Comparison of ENCODE assay signal across 19 mouse cellular contexts in genomic region chr1:166167405-166167804, GRCm38 (mm10). TPM values are rescaled to one million over a fixed set of nuclear protein-coding genes. Genes with fewer than 3 reads are reported as not detected.
DNase-seq lines count a peak whose midpoint lies in the region; ATAC-seq and TF ChIP-seq lines count a peak whose summit lies in the region.
"Had no signal": no experiment of that assay in that cellular context is flagged by ENCODE, and none has a peak within 500 bp of the region (broad histone marks: within the 10 kb centered on the region; RNA-seq: fewer than 3 reads in every experiment).

No protein-coding gene starts in this region.

- H3K4me3 ChIP-seq in liver, embryonic 12.5 days, result no peak overlapping the region
- no peak overlapping the region for H3K4me3 ChIP-seq in liver, postnatal 0 days (ENCODE audit: low read depth, low read length)
- no peak overlapping the region for H3K4me3 ChIP-seq in neural tube, embryonic 14.5 days (ENCODE audit: low read depth, low read length)
- no peak overlapping the region for H3K4me3 ChIP-seq in neural tube, embryonic 15.5 days (replicated peaks)
- H3K4me3 ChIP-seq: embryonic facial prominence, embryonic 13.5 days; forebrain, embryonic 13.5 days; gastrocnemius, adult 2 months; heart, embryonic 13.5 days; hindbrain, embryonic 12.5 days had no signal

- H3K27ac ChIP-seq in liver, embryonic 12.5 days, result no peak overlapping the region
- H3K27ac ChIP-seq in liver, postnatal 0 days (ENCODE audit: low read depth), result no peak overlapping the region
- no peak overlapping the region for H3K27ac ChIP-seq in neural tube, embryonic 14.5 days (ENCODE audit: low read depth, low read length)
- no peak overlapping the region for H3K27ac ChIP-seq in neural tube, embryonic 15.5 days (replicated peaks)
- H3K27ac ChIP-seq: embryonic facial prominence, embryonic 13.5 days; forebrain, embryonic 13.5 days; gastrocnemius, adult 2 months; heart, embryonic 13.5 days; hindbrain, embryonic 12.5 days had no signal

- no peaks in the 10 kb centered on the region for H3K9me3 ChIP-seq in liver, embryonic 12.5 days (replicated peaks)
- no peaks in the 10 kb centered on the region for H3K9me3 ChIP-seq in liver, postnatal 0 days (ENCODE audit: low read length)
- no peaks in the 10 kb centered on the region for H3K9me3 ChIP-seq in neural tube, embryonic 14.5 days (ENCODE audit: control insufficient read depth, low read length)
- no peaks in the 10 kb centered on the region for H3K9me3 ChIP-seq in neural tube, embryonic 15.5 days (replicated peaks)
- H3K9me3 ChIP-seq: embryonic facial prominence, embryonic 13.5 days; forebrain, embryonic 13.5 days; heart, embryonic 13.5 days; hindbrain, embryonic 12.5 days had no signal

- H3K36me3 ChIP-seq in liver, embryonic 12.5 days, result no peaks in the 10 kb centered on the region
- no peaks in the 10 kb centered on the region for H3K36me3 ChIP-seq in liver, postnatal 0 days (replicated peaks; ENCODE audit: insufficient read depth, low read length)
- no peaks in the 10 kb centered on the region for H3K36me3 ChIP-seq in neural tube, embryonic 14.5 days (ENCODE audit: control insufficient read depth, insufficient read depth, low read length)
- no peaks in the 10 kb centered on the region for H3K36me3 ChIP-seq in neural tube, embryonic 15.5 days
- H3K36me3 ChIP-seq: embryonic facial prominence, embryonic 13.5 days; heart, embryonic 13.5 days; hindbrain, embryonic 12.5 days had no signal

- no peak overlapping the region for H3K4me2 ChIP-seq in liver, embryonic 12.5 days
- no peak overlapping the region for H3K4me2 ChIP-seq in liver, postnatal 0 days (ENCODE audit: low read depth, low read length)
- H3K4me2 ChIP-seq in neural tube, embryonic 14.5 days (ENCODE audit: low read depth, low read length), result no peak overlapping the region
- H3K4me2 ChIP-seq in neural tube, embryonic 15.5 days, result no peak overlapping the region
- H3K4me2 ChIP-seq: embryonic facial prominence, embryonic 13.5 days; forebrain, embryonic 13.5 days; heart, embryonic 13.5 days; hindbrain, embryonic 12.5 days had no signal

- TF ChIP-seq CTCF in liver, postnatal 0 days (IDR thresholded peaks at IDR 0.05; ENCODE audit: low read depth), result no peak

- ATAC-seq in liver, embryonic 12.5 days, result peak; percentile 24; the same call in 1 of the 2 replicates
- no peak for ATAC-seq in liver, postnatal 0 days
- 0 out of 2 replicates have a peak, but pooled peaks have one; percentile 9 for ATAC-seq in neural tube, embryonic 14.5 days (ENCODE audit: low read depth)
- ATAC-seq in neural tube, embryonic 15.5 days (ENCODE audit: low FRiP score), result no peak
- peak; percentile 81 for ATAC-seq in megakaryocyte progenitor cell, adult 5-6 weeks (replicated peaks; ENCODE audit: poor library complexity)
- ATAC-seq: forebrain, embryonic 13.5 days had no signal

- no peaks in the 10 kb centered on the region for H3K4me1 ChIP-seq in liver, embryonic 12.5 days
- H3K4me1 ChIP-seq in liver, postnatal 0 days (ENCODE audit: insufficient read depth), result no peaks in the 10 kb centered on the region
- H3K4me1 ChIP-seq in neural tube, embryonic 14.5 days (ENCODE audit: control insufficient read depth, insufficient read depth, low read length), result no peaks in the 10 kb centered on the region
- no peaks in the 10 kb centered on the region for H3K4me1 ChIP-seq in neural tube, embryonic 15.5 days
- H3K4me1 ChIP-seq: embryonic facial prominence, embryonic 13.5 days; forebrain, embryonic 13.5 days; heart, embryonic 13.5 days had no signal

- H3K27me3 ChIP-seq in liver, embryonic 12.5 days (replicated peaks), result 0 out of 2 replicates have a peak, but pooled peaks cover 8% of the 10 kb centered on the region
- H3K27me3 ChIP-seq in liver, postnatal 0 days (ENCODE audit: insufficient read depth, low read length), result no peaks in the 10 kb centered on the region
- H3K27me3 ChIP-seq in neural tube, embryonic 14.5 days (ENCODE audit: control insufficient read depth, insufficient read depth, low read length), result no peaks in the 10 kb centered on the region
- H3K27me3 ChIP-seq in neural tube, embryonic 15.5 days (replicated peaks), result no peaks in the 10 kb centered on the region
- H3K27me3 ChIP-seq: forebrain, embryonic 13.5 days had no signal

- no peak for TF ChIP-seq EP300 in liver, postnatal 0 days (IDR thresholded peaks at IDR 0.05; ENCODE audit: low read depth)

- WGBS in liver, embryonic 12.5 days (ENCODE audit: insufficient replicate concordance), result 66% methylated on average over 4 of the region's 4 CpGs
- WGBS in liver, postnatal 0 days (ENCODE audit: insufficient replicate concordance), result 80% methylated on average over 4 of the region's 4 CpGs
- 64% methylated on average over 4 of the region's 4 CpGs for WGBS in neural tube, embryonic 14.5 days
- 48% methylated on average over 4 of the region's 4 CpGs for WGBS in neural tube, embryonic 15.5 days

- no peak for DNase-seq in liver, postnatal 0 days
- DNase-seq in adipocyte (ENCODE audit: low spot score), result no peak
- DNase-seq: adrenal gland, postnatal 14 days; cerebellum, adult 18-20 months; cerebellum, adult 9-11 months; cerebellum, postnatal 36 days; gastrocnemius, adult 2 months; gastrocnemius, postnatal 25 days; heart, postnatal 4 days had no signal

- H3K9ac ChIP-seq in liver, embryonic 12.5 days, result no peak overlapping the region
- no peak overlapping the region for H3K9ac ChIP-seq in liver, postnatal 0 days (replicated peaks)
- no peak overlapping the region for H3K9ac ChIP-seq in neural tube, embryonic 14.5 days (replicated peaks; ENCODE audit: low read depth, low read length)
- no peak overlapping the region for H3K9ac ChIP-seq in neural tube, embryonic 15.5 days (replicated peaks)
- H3K9ac ChIP-seq: embryonic facial prominence, embryonic 13.5 days; forebrain, embryonic 13.5 days; heart, embryonic 13.5 days; hindbrain, embryonic 12.5 days had no signal

RNA-seq across cellular contexts. Expression of gene Gpa33, which starts 37.4 kb away (rescaled TPM):
- polyA plus RNA-seq in liver, embryonic 12.5 days (2016; fragmentation: Nextera tagmentation; extraction: Ambion mirVana), result 0.08 TPM in 1 of 2 replicates, not detected in the other
- not detected in 2 replicates for polyA plus RNA-seq in liver, postnatal 0 days (2015; fragmentation: Nextera tagmentation; extraction: Ambion mirVana)
- polyA plus RNA-seq in neural tube, embryonic 14.5 days (2014; fragmentation: Nextera tagmentation; extraction: Ambion mirVana), result not detected in 2 replicates
- 5.2 TPM in 1 of 2 replicates, not detected in the other for polyA plus RNA-seq in neural tube, embryonic 15.5 days (2015; fragmentation: Nextera tagmentation; extraction: Ambion mirVana)
- not detected in 2 replicates for total RNA-seq in megakaryocyte progenitor cell, adult 5-6 weeks (2015)
- total RNA-seq in megakaryocyte progenitor cell, adult 5-6 weeks (2017), result not detected in 2 replicates
- total RNA-seq: adrenal gland, postnatal 14 days; gastrocnemius, adult 2 months; gastrocnemius, postnatal 25 days; granulocyte monocyte progenitor cell, adult 5-6 weeks; heart, postnatal 4 days had no signal
- polyA plus RNA-seq: forebrain, embryonic 13.5 days; heart, embryonic 13.5 days had no signal

RNA-seq across cellular contexts. Expression of gene Dusp27, which starts 39.7 kb away (rescaled TPM):
- polyA plus RNA-seq in liver, embryonic 12.5 days (2016; fragmentation: Nextera tagmentation; extraction: Ambion mirVana), result 0.31 and 0.47 TPM in 2 replicates
- 0.04 and 0.20 TPM in 2 replicates for polyA plus RNA-seq in liver, postnatal 0 days (2015; fragmentation: Nextera tagmentation; extraction: Ambion mirVana)
- polyA plus RNA-seq in neural tube, embryonic 14.5 days (2014; fragmentation: Nextera tagmentation; extraction: Ambion mirVana), result 0.54 and 1.6 TPM in 2 replicates
- 1.00 and 1.5 TPM in 2 replicates for polyA plus RNA-seq in neural tube, embryonic 15.5 days (2015; fragmentation: Nextera tagmentation; extraction: Ambion mirVana)
- total RNA-seq in megakaryocyte progenitor cell, adult 5-6 weeks (2015), result not detected in 2 replicates
- not detected in 2 replicates for total RNA-seq in megakaryocyte progenitor cell, adult 5-6 weeks (2017)
- total RNA-seq: adrenal gland, adult 18-20 months; granulocyte monocyte progenitor cell, adult 5-6 weeks had no signal

Comparison
In these comparisons a context has a peak if more than half of its experiments do, and no peak if none do; other contexts are left out.
1. ATAC-seq: peak in liver, embryonic 12.5 days (single experiment), neural tube, embryonic 14.5 days (single experiment) and megakaryocyte progenitor cell, adult 5-6 weeks (single experiment); none in liver, postnatal 0 days (single experiment) and neural tube, embryonic 15.5 days (single experiment).